Mouse (Mus musculus): Measurements from ENCODE around the gene Midn. TPM values are rescaled to one million over a fixed set of nuclear protein-coding genes. Genes with fewer than 3 reads are reported as not detected.

Gene Midn
- polyA plus RNA-seq, 1 experiment from 2014 or later = 37.0 TPM

DNA sequence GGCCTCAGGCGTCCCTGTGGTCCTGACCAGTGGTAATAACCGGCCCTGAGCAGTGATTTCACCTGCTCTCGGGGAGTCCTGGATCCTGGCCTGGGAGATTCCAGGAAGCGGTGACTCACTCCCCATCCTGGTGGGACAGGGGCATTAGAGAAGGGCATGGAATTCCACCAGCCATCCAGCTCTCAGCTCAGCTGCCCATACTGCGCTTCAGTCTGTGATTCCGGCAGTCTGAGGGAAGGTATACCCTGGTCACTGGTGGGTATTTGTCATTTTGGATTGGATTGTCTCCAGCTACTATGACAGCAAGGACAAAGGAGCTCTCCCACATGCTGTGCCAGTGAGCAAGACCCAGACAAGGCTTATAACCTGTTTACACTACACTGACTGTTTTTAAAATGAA is 40.4 kb upstream of the Midn start:
- no peak overlapping the region for H3K27ac ChIP-seq (replicated peaks; ENCODE audit: low read depth, low read length)
- no peak overlapping the region for H3K4me3 ChIP-seq (ENCODE audit: low read depth, low read length)
- 0 out of 2 replicates have a peak overlapping the region, but pooled peaks have one; percentile 5 for H3K9ac ChIP-seq (ENCODE audit: low read depth, low read length)
- H3K9me3 ChIP-seq (ENCODE audit: control insufficient read depth, low read length) = no peaks in the 10 kb centered on the region
- H3K27me3 ChIP-seq (replicated peaks; ENCODE audit: control insufficient read depth, insufficient read depth, low read length) = no peaks in the 10 kb centered on the region
- ATAC-seq (ENCODE audit: low read depth) (no peak), DNase-seq (ENCODE audit: low spot score) (no peak)
- H3K4me2 ChIP-seq (ENCODE audit: low read depth, low read length) = no peak overlapping the region
- 62% methylated on average over 6 of the region's 6 CpGs for WGBS
- H3K4me1 ChIP-seq (ENCODE audit: control insufficient read depth, insufficient read depth, low read length) = no peaks in the 10 kb centered on the region
- H3K36me3 ChIP-seq (ENCODE audit: control insufficient read depth, insufficient read depth, low read length) = no peaks in the 10 kb centered on the region

DNA sequence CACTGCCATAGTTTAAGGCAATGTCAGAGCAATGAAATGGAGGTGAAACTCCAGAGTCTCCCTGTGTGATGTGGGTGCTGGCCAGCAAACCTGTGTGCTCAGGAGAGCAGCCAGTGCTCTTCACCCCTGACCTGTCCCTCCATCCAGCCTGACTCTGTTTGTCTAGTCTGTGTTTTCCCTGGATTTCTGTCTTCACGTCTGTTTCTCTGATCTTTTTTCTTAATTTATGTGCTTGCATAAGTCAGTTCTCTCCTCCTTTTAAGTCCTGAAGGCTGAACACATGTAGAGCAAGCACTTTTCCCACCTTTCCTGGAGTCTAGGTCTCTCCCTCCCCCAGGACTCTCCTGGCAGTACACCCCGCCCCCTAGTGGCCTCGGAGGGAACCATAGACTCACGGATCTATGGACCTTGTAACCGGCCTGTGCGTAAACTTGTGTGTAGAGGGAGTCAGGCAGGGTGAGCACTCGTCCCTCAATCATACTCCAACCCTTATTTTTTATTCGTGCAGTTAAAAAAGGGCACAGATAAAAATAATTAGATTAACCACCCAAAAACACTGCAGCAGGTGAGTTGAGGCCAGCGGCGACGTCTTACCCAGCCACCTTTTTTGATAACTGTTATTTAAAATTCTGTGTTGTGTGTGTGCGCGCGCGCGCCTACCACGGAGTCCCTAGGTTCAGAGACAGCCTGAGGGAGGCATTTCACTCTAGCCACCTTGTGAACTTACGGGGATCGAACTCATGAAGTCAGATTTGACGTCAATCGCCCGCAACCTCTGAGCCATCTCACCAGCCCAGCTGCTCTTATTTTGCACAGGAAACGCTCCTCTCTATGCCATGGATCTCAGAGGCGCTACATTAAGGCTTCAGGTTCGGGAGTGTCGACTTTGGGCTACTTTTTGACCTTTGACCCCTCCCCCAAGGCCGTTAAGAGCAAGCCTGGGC is 33.5 kb upstream of the Midn start:
- H3K9ac ChIP-seq (ENCODE audit: low read depth, low read length) = peak overlapping the region; percentile 50
- WGBS = 4% methylated on average over 27 of the region's 27 CpGs
- H3K4me2 ChIP-seq (ENCODE audit: low read depth, low read length) = peak overlapping the region; percentile 54
- DNase-seq (ENCODE audit: low spot score) (peak; percentile 96), ATAC-seq (ENCODE audit: low read depth) (peak; percentile 47)
- peaks cover 15% of the 10 kb centered on the region for H3K4me1 ChIP-seq (ENCODE audit: control insufficient read depth, insufficient read depth, low read length)
- peak overlapping the region; percentile 83 for H3K27ac ChIP-seq (replicated peaks; ENCODE audit: low read depth, low read length)
- H3K9me3 ChIP-seq (ENCODE audit: control insufficient read depth, low read length) = no peaks in the 10 kb centered on the region
- H3K4me3 ChIP-seq (ENCODE audit: low read depth, low read length) = peak overlapping the region; percentile 99
- no peaks in the 10 kb centered on the region for H3K27me3 ChIP-seq (replicated peaks; ENCODE audit: control insufficient read depth, insufficient read depth, low read length)
- peaks cover 12% of the 10 kb centered on the region; the same call in 1 of the 2 replicates for H3K36me3 ChIP-seq (ENCODE audit: control insufficient read depth, insufficient read depth, low read length)

DNA sequence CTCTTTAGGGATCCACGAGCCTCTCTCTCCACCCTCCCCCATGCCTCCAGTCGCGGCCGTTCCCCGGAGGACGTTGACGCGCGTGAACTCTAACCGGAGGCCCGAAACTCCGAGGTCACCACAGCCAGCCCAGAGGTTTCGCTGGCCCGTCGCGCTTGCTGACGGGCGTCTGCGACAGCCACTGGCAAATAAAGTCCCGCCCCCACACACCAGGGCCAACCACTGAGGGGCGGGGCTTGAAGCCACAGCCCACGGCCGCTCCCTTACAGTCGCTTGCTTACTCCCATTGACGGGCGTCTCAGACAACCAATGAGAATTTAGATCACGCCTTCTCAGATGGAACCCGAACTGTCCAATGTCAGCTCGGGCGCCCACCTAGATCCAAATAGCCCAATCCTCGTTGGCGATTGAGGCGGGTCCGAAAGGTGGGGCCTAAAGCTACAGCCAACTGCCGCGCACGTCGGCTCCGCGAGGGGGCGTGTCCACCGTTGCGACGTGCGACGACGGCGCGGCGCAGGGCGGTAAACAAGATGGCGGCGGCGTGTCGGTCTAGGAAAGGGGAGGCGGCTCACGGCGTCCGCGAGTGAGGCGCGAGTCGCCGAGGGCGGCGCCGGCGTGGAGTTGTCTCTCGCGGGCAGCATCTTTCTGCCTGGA is 32.7 kb upstream of the Midn start, which contains the start of gene Stk11:
TSS of gene Stk11 (plus strand) at position 514 of the 654 bp plus-strand sequence.
- Histone ChIP-seq H3K36me3 (ENCODE audit: control insufficient read depth, insufficient read depth, low read length) (peaks cover 19% of the 10 kb centered on the region; the same call in 1 of the 2 replicates), H3K27ac (replicated peaks; ENCODE audit: low read depth, low read length) (peak within 1 kb of the TSS; percentile 84), H3K27me3 (replicated peaks; ENCODE audit: control insufficient read depth, insufficient read depth, low read length) (no peaks in the 10 kb centered on the region), H3K9me3 (ENCODE audit: control insufficient read depth, low read length) (no peaks in the 10 kb centered on the region), H3K9ac (ENCODE audit: low read depth, low read length) (peak within 1 kb of the TSS; percentile 95), H3K4me3 (ENCODE audit: low read depth, low read length) (peak within 1 kb of the TSS; percentile 99), H3K4me2 (ENCODE audit: low read depth, low read length) (peak within 1 kb of the TSS; percentile 90), H3K4me1 (ENCODE audit: control insufficient read depth, insufficient read depth, low read length) (peaks cover 15% of the 10 kb centered on the region)
- DNase-seq (ENCODE audit: low spot score) (peak; percentile 100), ATAC-seq (ENCODE audit: low read depth) (peak; percentile 98)
- WGBS = 1% methylated on average over 49 of the region's 70 CpGs

DNA sequence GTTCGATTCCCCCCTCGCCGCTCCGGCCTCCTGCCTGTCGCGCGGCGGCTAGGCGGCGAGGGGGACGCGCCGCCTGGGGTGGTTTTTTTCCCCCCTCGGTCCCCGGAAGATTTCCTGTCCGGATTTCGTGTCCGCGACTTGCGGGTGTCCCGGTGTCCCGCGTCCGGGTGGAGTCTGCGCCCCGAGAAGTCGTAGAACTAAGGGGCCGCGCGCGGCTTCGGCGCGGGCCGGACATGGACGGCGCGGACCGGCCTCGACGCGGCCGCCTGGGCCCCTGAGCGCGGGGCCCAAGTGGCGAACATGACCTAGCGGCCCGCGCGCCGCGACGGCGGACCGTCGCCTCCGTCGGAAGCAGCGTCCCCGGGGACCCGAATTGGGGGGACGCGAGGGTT is 32.1 kb upstream of the Midn start:
- peak overlapping the region; percentile 99 for H3K4me3 ChIP-seq (ENCODE audit: low read depth, low read length)
- H3K27ac ChIP-seq (replicated peaks; ENCODE audit: low read depth, low read length) = peak overlapping the region; percentile 84
- ATAC-seq (ENCODE audit: low read depth) (no peak), DNase-seq (ENCODE audit: low spot score) (no peak)
- H3K4me2 ChIP-seq (ENCODE audit: low read depth, low read length) = peak overlapping the region; percentile 90
- H3K9me3 ChIP-seq (ENCODE audit: control insufficient read depth, low read length) = no peaks in the 10 kb centered on the region
- no peaks in the 10 kb centered on the region for H3K27me3 ChIP-seq (replicated peaks; ENCODE audit: control insufficient read depth, insufficient read depth, low read length)
- H3K9ac ChIP-seq (ENCODE audit: low read depth, low read length) = peak overlapping the region; percentile 95
- H3K36me3 ChIP-seq (ENCODE audit: control insufficient read depth, insufficient read depth, low read length) = peaks cover 24% of the 10 kb centered on the region; the same call in 1 of the 2 replicates
- peaks cover 15% of the 10 kb centered on the region for H3K4me1 ChIP-seq (ENCODE audit: control insufficient read depth, insufficient read depth, low read length)
- WGBS = 0% methylated on average over 46 of the region's 63 CpGs

DNA sequence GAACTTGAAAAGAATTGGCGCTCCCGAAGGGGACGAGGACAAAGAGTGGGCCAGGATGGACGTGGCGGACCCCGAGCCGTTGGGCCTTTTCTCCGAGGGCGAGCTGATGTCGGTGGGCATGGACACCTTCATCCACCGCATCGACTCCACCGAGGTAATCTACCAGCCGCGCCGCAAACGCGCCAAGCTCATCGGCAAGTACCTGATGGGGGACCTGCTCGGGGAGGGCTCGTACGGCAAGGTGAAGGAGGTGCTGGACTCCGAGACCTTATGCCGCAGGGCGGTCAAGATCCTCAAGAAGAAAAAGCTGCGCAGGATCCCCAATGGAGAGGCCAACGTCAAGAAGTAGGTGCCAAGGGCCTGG is 31.5 kb upstream of the Midn start:
- Histone ChIP-seq H3K27ac (replicated peaks; ENCODE audit: low read depth, low read length) (no peak overlapping the region), H3K9me3 (ENCODE audit: control insufficient read depth, low read length) (no peaks in the 10 kb centered on the region), H3K9ac (ENCODE audit: low read depth, low read length) (peak overlapping the region; percentile 95), H3K4me3 (ENCODE audit: low read depth, low read length) (peak overlapping the region; percentile 99), H3K27me3 (replicated peaks; ENCODE audit: control insufficient read depth, insufficient read depth, low read length) (no peaks in the 10 kb centered on the region), H3K36me3 (ENCODE audit: control insufficient read depth, insufficient read depth, low read length) (peaks cover 30% of the 10 kb centered on the region), H3K4me2 (ENCODE audit: low read depth, low read length) (peak overlapping the region; percentile 90), H3K4me1 (ENCODE audit: control insufficient read depth, insufficient read depth, low read length) (peaks cover 15% of the 10 kb centered on the region)
- WGBS = under 1% methylated on average over 26 of the region's 27 CpGs
- ATAC-seq (ENCODE audit: low read depth) (no peak), DNase-seq (ENCODE audit: low spot score) (no peak)

DNA sequence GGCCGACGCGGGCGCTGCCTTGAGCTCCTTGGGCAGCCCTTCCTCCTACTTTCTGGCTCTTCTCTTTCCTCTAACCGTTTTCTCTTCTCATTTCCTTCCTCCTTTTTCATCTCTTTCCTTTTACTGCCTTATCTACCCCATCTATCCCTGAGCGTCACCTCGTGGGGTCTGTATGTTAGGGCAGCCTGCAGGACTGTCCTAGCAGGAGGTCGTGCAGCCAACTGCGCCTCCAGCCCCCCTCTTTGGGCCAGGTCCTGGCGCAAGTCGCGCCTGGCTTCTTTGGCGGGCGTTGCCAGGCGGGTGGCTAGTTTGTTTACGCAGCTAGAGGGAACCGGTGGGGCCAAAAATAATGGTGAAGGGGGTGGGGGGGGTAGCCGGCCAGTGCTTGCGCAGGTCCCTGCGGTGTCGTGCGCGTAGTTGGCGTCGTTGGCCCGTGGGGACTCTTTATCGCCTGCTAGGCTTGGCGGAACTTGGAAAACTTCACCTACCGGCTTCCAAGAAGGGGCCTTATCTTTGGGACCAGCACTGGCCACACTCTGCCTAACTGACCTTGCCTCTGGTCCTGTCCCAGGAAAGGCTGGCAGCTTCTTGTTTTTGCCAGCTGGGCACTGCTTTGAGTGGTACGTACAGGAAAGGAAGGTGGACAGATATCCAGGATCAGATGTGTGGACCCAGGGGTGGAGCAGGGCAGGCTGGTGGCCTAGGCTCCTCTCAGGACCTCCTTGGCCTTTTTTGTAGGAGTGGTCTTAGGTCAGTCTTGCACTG is 31.0 kb upstream of the Midn start:
- Histone ChIP-seq H3K4me3 (ENCODE audit: low read depth, low read length) (peak overlapping the region; percentile 99), H3K27me3 (replicated peaks; ENCODE audit: control insufficient read depth, insufficient read depth, low read length) (no peaks in the 10 kb centered on the region), H3K4me1 (ENCODE audit: control insufficient read depth, insufficient read depth, low read length) (peaks cover 15% of the 10 kb centered on the region), H3K36me3 (ENCODE audit: control insufficient read depth, insufficient read depth, low read length) (peaks cover 35% of the 10 kb centered on the region), H3K27ac (replicated peaks; ENCODE audit: low read depth, low read length) (peak overlapping the region; percentile 28; the same call in 1 of the 2 replicates), H3K9ac (ENCODE audit: low read depth, low read length) (peak overlapping the region; percentile 95), H3K9me3 (ENCODE audit: control insufficient read depth, low read length) (no peaks in the 10 kb centered on the region), H3K4me2 (ENCODE audit: low read depth, low read length) (peak overlapping the region; percentile 90)
- DNase-seq (ENCODE audit: low spot score) (no peak), ATAC-seq (ENCODE audit: low read depth) (no peak)
- 2% methylated on average over 27 of the region's 30 CpGs for WGBS

DNA sequence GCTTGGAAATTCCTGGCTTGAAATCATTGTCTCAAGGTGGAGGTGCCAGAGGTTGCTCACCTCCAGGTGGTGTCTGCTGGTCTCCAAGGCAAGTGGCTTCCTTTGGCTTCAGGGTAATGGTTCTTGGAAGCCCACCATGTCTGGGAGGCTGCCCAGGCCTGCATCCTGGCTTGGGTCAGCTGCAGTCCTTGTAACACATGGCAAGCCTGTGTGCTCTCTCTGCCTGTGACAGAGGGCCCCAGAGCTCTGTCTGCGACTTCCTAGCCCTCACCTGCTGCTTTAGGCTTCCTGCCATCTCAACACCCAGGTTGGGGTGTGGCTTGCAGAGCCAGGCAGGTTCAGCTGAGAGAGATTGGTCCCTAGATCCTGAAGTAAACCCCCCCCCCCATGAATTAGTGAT is 30.3 kb upstream of the Midn start:
- no peaks in the 10 kb centered on the region for H3K27me3 ChIP-seq (replicated peaks; ENCODE audit: control insufficient read depth, insufficient read depth, low read length)
- no peak for ATAC-seq (ENCODE audit: low read depth)
- no peak for DNase-seq (ENCODE audit: low spot score)
- H3K4me1 ChIP-seq (ENCODE audit: control insufficient read depth, insufficient read depth, low read length) = peaks cover 15% of the 10 kb centered on the region
- peak overlapping the region; percentile 90 for H3K4me2 ChIP-seq (ENCODE audit: low read depth, low read length)
- no peaks in the 10 kb centered on the region for H3K9me3 ChIP-seq (ENCODE audit: control insufficient read depth, low read length)
- peak overlapping the region; percentile 99 for H3K4me3 ChIP-seq (ENCODE audit: low read depth, low read length)
- H3K27ac ChIP-seq (replicated peaks; ENCODE audit: low read depth, low read length) = peak overlapping the region; percentile 28
- H3K36me3 ChIP-seq (ENCODE audit: control insufficient read depth, insufficient read depth, low read length) = peaks cover 37% of the 10 kb centered on the region
- H3K9ac ChIP-seq (ENCODE audit: low read depth, low read length) = peak overlapping the region; percentile 95
- 58% methylated on average over 1 of the region's 1 CpGs for WGBS

DNA sequence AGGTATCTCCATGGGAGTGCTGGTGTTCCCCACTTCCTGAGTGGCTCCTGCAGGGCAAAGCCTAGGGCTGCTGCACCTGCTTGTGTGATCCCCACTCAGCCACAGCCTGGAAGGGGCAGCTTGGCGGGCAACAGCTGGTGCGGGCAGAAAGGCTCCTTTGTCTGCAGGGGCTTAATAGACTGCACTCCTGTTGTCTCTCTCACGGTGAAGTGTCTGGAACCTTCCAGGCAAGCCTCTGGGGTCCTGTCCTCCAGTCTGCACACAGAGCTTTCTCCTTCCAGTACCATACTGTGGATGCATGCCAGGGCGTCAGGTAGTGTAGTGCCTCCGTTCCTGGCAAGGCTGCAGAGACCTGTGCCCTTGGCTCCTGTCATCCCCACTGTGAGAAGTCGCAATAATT is 29.5 kb upstream of the Midn start:
- DNase-seq (ENCODE audit: low spot score) = no peak
- Histone ChIP-seq H3K36me3 (ENCODE audit: control insufficient read depth, insufficient read depth, low read length) (peaks cover 38% of the 10 kb centered on the region), H3K27me3 (replicated peaks; ENCODE audit: control insufficient read depth, insufficient read depth, low read length) (no peaks in the 10 kb centered on the region), H3K27ac (replicated peaks; ENCODE audit: low read depth, low read length) (peak overlapping the region; percentile 28; the same call in 1 of the 2 replicates), H3K9me3 (ENCODE audit: control insufficient read depth, low read length) (no peaks in the 10 kb centered on the region), H3K4me1 (ENCODE audit: control insufficient read depth, insufficient read depth, low read length) (peaks cover 15% of the 10 kb centered on the region), H3K9ac (ENCODE audit: low read depth, low read length) (peak overlapping the region; percentile 95), H3K4me2 (ENCODE audit: low read depth, low read length) (peak overlapping the region; percentile 90), H3K4me3 (ENCODE audit: low read depth, low read length) (peak overlapping the region; percentile 99)
- ATAC-seq (ENCODE audit: low read depth) = no peak
- WGBS = 60% methylated on average over 6 of the region's 6 CpGs

Data from embryonic facial prominence, embryonic 14.5 days (tissue).